Mouse (Mus musculus): ENCODE results near the gene Ctc1. TPM values are rescaled to one million over a fixed set of nuclear protein-coding genes. Genes with fewer than 3 reads are reported as not detected.

Gene Ctc1
- total RNA-seq, 4 experiments from 2014 or later, result 10.1 to 12.7 (median 11.0) TPM

GRCm38 (mm10) chr11:69066956-69067355 lies 51.2 kb downstream of the Ctc1 start:
- DNase-seq (ENCODE audit: low spot score in 2 of 2), result peak; percentile 84 to 87

GRCm38 (mm10) chr11:69067601-69068000 lies 51.9 kb downstream of the Ctc1 start:
- no peak for DNase-seq (ENCODE audit: low spot score in 2 of 2)

GRCm38 (mm10) chr11:69070093-69070492 lies 54.4 kb downstream of the Ctc1 start:
- no peak for DNase-seq (ENCODE audit: low spot score in 2 of 2)

- peak; percentile 85 to 91 for DNase-seq (ENCODE audit: low spot score in 2 of 2)
Measured at GRCm38 (mm10) chr11:69070590-69071222, 55.0 kb downstream of the Ctc1 start, which contains the start of gene Tmem107. Gene Tmem107 (plus strand): TSS chr11:69070806.

GRCm38 (mm10) chr11:69071262-69071661 lies 55.6 kb downstream of the Ctc1 start:
- DNase-seq (ENCODE audit: low spot score in 2 of 2), result no peak

- DNase-seq (ENCODE audit: low spot score in 2 of 2), result no peak
Measured at GRCm38 (mm10) chr11:69072234-69072633, 56.5 kb downstream of the Ctc1 start.

- no peak for DNase-seq (ENCODE audit: low spot score in 2 of 2)
Measured at GRCm38 (mm10) chr11:69072666-69073064, 57.0 kb downstream of the Ctc1 start.

- peak; percentile 71 to 75 for DNase-seq (ENCODE audit: low spot score in 2 of 2)
Measured at GRCm38 (mm10) chr11:69073065-69073888, 57.6 kb downstream of the Ctc1 start.

- no peak for DNase-seq (ENCODE audit: low spot score in 2 of 2)
Measured at GRCm38 (mm10) chr11:69073951-69074775, 58.5 kb downstream of the Ctc1 start.

GRCm38 (mm10) chr11:69074776-69075069 lies 59.0 kb downstream of the Ctc1 start:
- no peak for DNase-seq (ENCODE audit: low spot score in 2 of 2)

- DNase-seq (ENCODE audit: low spot score in 2 of 2), result no peak
Measured at GRCm38 (mm10) chr11:69075764-69076479, 60.2 kb downstream of the Ctc1 start.

GRCm38 (mm10) chr11:69076572-69076971 lies 60.9 kb downstream of the Ctc1 start:
- DNase-seq (ENCODE audit: low spot score in 2 of 2), result no peak

GRCm38 (mm10) chr11:69077316-69077715 lies 61.6 kb downstream of the Ctc1 start:
- no peak for DNase-seq (ENCODE audit: low spot score in 2 of 2)

- DNase-seq (ENCODE audit: low spot score in 2 of 2), result no peak
Measured at GRCm38 (mm10) chr11:69078041-69078440, 62.3 kb downstream of the Ctc1 start.

- no peak for DNase-seq (ENCODE audit: low spot score in 2 of 2)
Measured at GRCm38 (mm10) chr11:69078805-69079438, 63.2 kb downstream of the Ctc1 start.

- DNase-seq (ENCODE audit: low spot score in 2 of 2), result no peak
Measured at GRCm38 (mm10) chr11:69080102-69080854, 64.6 kb downstream of the Ctc1 start.

- DNase-seq (ENCODE audit: low spot score in 2 of 2), result no peak
Measured at GRCm38 (mm10) chr11:69080855-69081222, 65.1 kb downstream of the Ctc1 start.

- no peak for DNase-seq (ENCODE audit: low spot score in 2 of 2)
Measured at GRCm38 (mm10) chr11:69081613-69082012, 65.9 kb downstream of the Ctc1 start.

- no peak for DNase-seq (ENCODE audit: low spot score in 2 of 2)
Measured at GRCm38 (mm10) chr11:69085608-69086007, 69.9 kb downstream of the Ctc1 start.
